Mouse (Mus musculus) spleen, adult 2 months (tissue): ENCODE data around the gene Antxr1. TPM values are rescaled to one million over a fixed set of nuclear protein-coding genes. Genes with fewer than 3 reads are reported as not detected.
A peak's percentile ranks its signal among the peaks of the same experiment; 100 is the strongest.

Experiments
- DNase-seq, 2 experiments: peaks; one replicate each; pipeline versions ENCODE4 v3.0.0 to v3.0.0-alpha.2; 2012 to 2021; ENCODE audit warnings: low spot score in 2 of 2, low read depth in 1 of 2
- H3K27ac ChIP-seq: fragments of 200-500 bp; 2 replicates; pipeline ENCODE4 v1.5.1; 2012; ENCODE audit warnings: low read length, inconsistent platforms; ENCODE audit not compliant: insufficient read depth
- H3K27me3 ChIP-seq: fragments of 200-500 bp; 2 replicates; pipeline ENCODE4 v1.6.1; 2012; ENCODE audit warnings: mild to moderate bottlenecking, moderate library complexity, low read length, inconsistent platforms; ENCODE audit not compliant: control insufficient read depth, insufficient read depth
- H3K36me3 ChIP-seq: fragments of 200-500 bp; 2 replicates; pipeline ENCODE4 v1.6.1; 2012; ENCODE audit warnings: mild to moderate bottlenecking, low read length, inconsistent platforms; ENCODE audit not compliant: control insufficient read depth, insufficient read depth
- H3K4me1 ChIP-seq: fragments of 200-500 bp; 2 replicates; pipeline ENCODE4 v1.6.1; 2011; ENCODE audit warnings: inconsistent platforms; ENCODE audit not compliant: control insufficient read depth, insufficient read depth, insufficient read length
- H3K4me3 ChIP-seq: fragments of 200-500 bp; 2 replicates; pipeline ENCODE4 v1.5.1; 2011; ENCODE audit warnings: mild to moderate bottlenecking, inconsistent platforms; ENCODE audit not compliant: insufficient read depth, insufficient read length; ENCODE audit errors: extremely low read depth
- CTCF ChIP-seq: fragments of 200-500 bp; IDR thresholded peaks from 2 replicates; pipeline ENCODE4 v1.5.1; 2011; ENCODE audit warnings: mild to moderate bottlenecking, inconsistent platforms; ENCODE audit not compliant: insufficient read depth, insufficient read length, insufficient replicate concordance; ENCODE audit errors: extremely low read depth
- POLR2A ChIP-seq: fragments of 200-500 bp; IDR thresholded peaks from 2 replicates; pipeline ENCODE4 v1.6.1; 2011; ENCODE audit warnings: low read depth, low read length, inconsistent platforms
- WGBS: fragments of 180-500 bp; shearing (Covaris S2); methylation state at CpG from one replicate; pipeline ENCODE4 v1.1.7; 2018; 5-methylcytosine and 5-hydroxymethylcytosine counted together
- polyA plus RNA-seq: library from polyadenylated mRNA; depleted of rRNA; stranded (reverse); fragments of >200 nt; gene quantifications from 2 replicates; pipeline ENCODE4 v1.2.3, GENCODE M21; 2012; rRNA removed

Antxr1 gene
- 4.0 and 4.2 TPM in 2 replicates for polyA plus RNA-seq

- H3K4me1 ChIP-seq, result peaks cover 2% of the 10 kb centered on the region; the same call in 1 of the 2 replicates
- TF ChIP-seq CTCF (no peak), POLR2A (no peak)
- H3K27me3 ChIP-seq, result peaks cover 11% of the 10 kb centered on the region
- no peaks in the 10 kb centered on the region for H3K36me3 ChIP-seq
- H3K4me3 ChIP-seq, result peak within 1 kb of the TSS; percentile 41
- WGBS, result 3% methylated on average over 54 of the region's 54 CpGs
- DNase-seq, result peak in 1 of 2 experiments; percentile 7
- peak within 1 kb of the TSS; percentile 67; the same call in 1 of the 2 replicates for H3K27ac ChIP-seq
These were observed at the start of gene Antxr1 for GRCm38 (mm10) chr6:87335091-87335934. Antxr1 (minus strand) TSS chr6:87335821.

- WGBS, result 56% methylated on average over 6 of the region's 6 CpGs
- H3K36me3 ChIP-seq, result no peaks in the 10 kb centered on the region
- peaks cover 1% of the 10 kb centered on the region; the same call in 1 of the 2 replicates for H3K27me3 ChIP-seq
- no peak for DNase-seq
- no peak for TF ChIP-seq POLR2A
- TF ChIP-seq CTCF, result no peak
- H3K4me3 ChIP-seq, result no peak overlapping the region
- no peak overlapping the region for H3K27ac ChIP-seq
- no peaks in the 10 kb centered on the region for H3K4me1 ChIP-seq
These were observed 49.1 kb upstream of the Antxr1 start for GRCm38 (mm10) chr6:87384761-87385160.

- TF ChIP-seq POLR2A (no peak), CTCF (no peak)
These were observed 48.5 kb upstream of the Antxr1 start for GRCm38 (mm10) chr6:87383926-87384691.

GRCm38 (mm10) chr6:87373057-87373456 is 37.4 kb upstream of the Antxr1 start, which contains the start of gene Gkn2:
Gkn2 (plus strand) TSS chr6:87373357.
- WGBS, result 92% methylated on average over 9 of the region's 9 CpGs
- DNase-seq, result no peak
- no peak within 1 kb of the TSS for H3K27ac ChIP-seq
- TF ChIP-seq CTCF (no peak), POLR2A (no peak)
- H3K27me3 ChIP-seq, result no peaks in the 10 kb centered on the region
- H3K4me1 ChIP-seq, result no peaks in the 10 kb centered on the region
- H3K4me3 ChIP-seq, result no peak within 1 kb of the TSS
- H3K36me3 ChIP-seq, result no peaks in the 10 kb centered on the region

More at GRCm38 (mm10) chr6:87383926-87384691, 48.5 kb upstream of the Antxr1 start:
- WGBS, result 16% methylated on average over 24 of the region's 24 CpGs
- no peak for DNase-seq
- H3K4me1 ChIP-seq, result no peaks in the 10 kb centered on the region
- H3K27ac ChIP-seq, result no peak overlapping the region
- H3K36me3 ChIP-seq, result no peaks in the 10 kb centered on the region
- H3K4me3 ChIP-seq, result no peak overlapping the region
- peaks cover 1% of the 10 kb centered on the region; the same call in 1 of the 2 replicates for H3K27me3 ChIP-seq

GRCm38 (mm10) chr6:87369223-87369622 is 33.6 kb upstream of the Antxr1 start:
- Histone ChIP-seq H3K4me3 (no peak overlapping the region), H3K27ac (no peak overlapping the region), H3K27me3 (no peaks in the 10 kb centered on the region), H3K36me3 (no peaks in the 10 kb centered on the region), H3K4me1 (no peaks in the 10 kb centered on the region)
- WGBS, result 91% methylated on average over 5 of the region's 5 CpGs
- no peak for DNase-seq
- no peak for TF ChIP-seq POLR2A
- no peak for TF ChIP-seq CTCF

GRCm38 (mm10) chr6:87354441-87354840 is 18.8 kb upstream of the Antxr1 start:
- TF ChIP-seq CTCF (no peak), POLR2A (no peak)

More at GRCm38 (mm10) chr6:87354441-87354840, 18.8 kb upstream of the Antxr1 start:
- DNase-seq, result no peak
- no peaks in the 10 kb centered on the region for H3K27me3 ChIP-seq
- H3K4me1 ChIP-seq, result no peaks in the 10 kb centered on the region
- 90% methylated on average over 5 of the region's 5 CpGs for WGBS
- H3K36me3 ChIP-seq, result no peaks in the 10 kb centered on the region
- no peak overlapping the region for H3K4me3 ChIP-seq
- no peak overlapping the region for H3K27ac ChIP-seq
